Mouse (Mus musculus) kidney, postnatal 0 days (tissue): ENCODE measurements around the gene Nefh. TPM values are rescaled to one million over a fixed set of nuclear protein-coding genes. Genes with fewer than 3 reads are reported as not detected.
A peak's percentile ranks its signal among the peaks of the same experiment; 100 is the strongest.

ENCODE experiments used
- ATAC-seq: fragments of 200-750 bp; cut with Nextera tagmentation; replicated peaks from 2 replicates; pipeline ENCODE4 v1.8.0; 2017; ENCODE audit warnings: low read depth, moderate number of reproducible peaks, moderate TSS enrichment, moderate library complexity; ENCODE audit not compliant: low FRiP score
- DNase-seq: peaks from one replicate; pipeline ENCODE4 v3.0.0-alpha.2; 2016; ENCODE audit warnings: low spot score
- H3K27ac ChIP-seq: fragments of 300-500 bp; sonication (generic); 2 replicates; pipeline ENCODE4 v1.5.1; 2014; ENCODE audit warnings: mild to moderate bottlenecking
- H3K27me3 ChIP-seq: fragments of 300-500 bp; sonication (generic); 2 replicates; pipeline ENCODE4 v1.6.1; 2014; ENCODE audit warnings: low read length, mixed read lengths; ENCODE audit not compliant: insufficient read depth
- H3K36me3 ChIP-seq: fragments of 300-500 bp; sonication (generic); 2 replicates; pipeline ENCODE4 v1.6.1; 2014; ENCODE audit warnings: low read length, mixed read lengths; ENCODE audit not compliant: insufficient read depth
- H3K4me1 ChIP-seq: fragments of 300-500 bp; sonication (generic); replicated peaks from 2 replicates; pipeline ENCODE4 v1.6.1; 2014; ENCODE audit warnings: antibody characterized with exemption, low read length, mixed read lengths; ENCODE audit not compliant: insufficient read depth
- H3K4me2 ChIP-seq: fragments of 300-500 bp; sonication (generic); 2 replicates; pipeline ENCODE4 v1.6.1; 2014; ENCODE audit warnings: mild to moderate bottlenecking, low read length, moderate library complexity, mixed read lengths
- H3K4me3 ChIP-seq: fragments of 300-500 bp; sonication (generic); replicated peaks from 2 replicates; pipeline ENCODE4 v1.5.1; 2014; ENCODE audit warnings: low read depth, low read length
- H3K9ac ChIP-seq: fragments of 300-500 bp; sonication (generic); 2 replicates; pipeline ENCODE4 v1.6.1; 2014; ENCODE audit warnings: low read depth, low read length
- H3K9me3 ChIP-seq: fragments of 300-500 bp; sonication (generic); replicated peaks from 2 replicates; pipeline ENCODE4 v1.6.1; 2016; ENCODE audit warnings: low read length, inconsistent platforms, mixed read lengths
- CTCF ChIP-seq: IDR thresholded peaks from 2 replicates; pipeline ENCODE4 v1.5.1; 2016; ENCODE audit warnings: antibody characterized with exemption, low read depth, mild to moderate bottlenecking, moderate library complexity
- WGBS: fragments of 180-500 bp; shearing (Covaris S2); extraction: QIAGEN DNeasy Blood & Tissue Kit; methylation state at CpG from one replicate; pipeline ENCODE4 v1.1.7; 2014; 5-methylcytosine and 5-hydroxymethylcytosine counted together
- polyA plus RNA-seq: library from polyadenylated mRNA; unstranded; fragments of >200 nt; fragmentation: Nextera tagmentation; extraction: Ambion mirVana; gene quantifications from 2 replicates; pipeline ENCODE4 v1.2.1, GENCODE M21; 2015

Nefh gene
- polyA plus RNA-seq, 1 experiment from 2014 or later = 0.11 TPM

DNA sequence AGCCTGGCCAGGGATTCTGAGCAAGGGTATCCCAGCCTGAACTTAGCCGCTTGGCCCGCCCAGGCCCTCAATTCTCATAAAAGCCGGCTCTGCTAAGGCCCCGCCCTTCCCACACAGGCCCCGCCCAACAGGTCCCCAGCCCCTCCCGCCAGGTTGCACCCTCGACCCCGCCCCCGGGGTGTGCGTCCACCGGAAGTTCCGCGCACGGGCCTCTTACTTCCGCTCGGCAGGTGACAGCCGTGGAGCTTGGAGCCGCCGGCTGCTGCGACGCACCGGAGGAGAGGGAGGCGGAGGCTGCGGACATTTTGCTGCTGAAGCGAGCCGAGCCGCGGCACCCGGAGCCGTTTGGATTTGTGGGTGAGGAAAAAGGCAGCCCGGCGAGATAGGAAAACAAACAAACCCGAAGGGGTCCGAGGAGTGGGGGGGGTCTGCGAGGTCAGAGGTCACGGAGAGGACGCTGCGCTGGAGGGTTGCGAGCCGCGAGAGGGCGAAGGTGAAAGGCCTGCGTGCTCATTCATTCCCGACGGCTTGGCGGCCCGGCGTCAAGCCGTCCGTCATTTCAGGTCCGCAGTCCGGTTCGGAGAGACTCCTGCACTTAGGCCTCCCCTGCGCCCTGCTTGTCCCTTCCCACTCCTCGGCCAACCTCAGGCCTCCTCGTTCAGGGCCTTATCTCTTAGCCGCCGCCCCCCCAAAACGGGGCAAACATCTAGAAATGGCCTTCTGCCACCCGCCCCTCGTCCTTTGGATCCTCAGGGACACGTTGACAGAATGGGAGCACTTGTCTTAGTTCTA is 39.0 kb upstream of the Nefh start, which contains the start of gene Ap1b1:
Ap1b1 (plus strand) TSS at position 130 of the 792 bp plus-strand sequence.
- peaks cover 2% of the 10 kb centered on the region; the same call in 1 of the 2 replicates for H3K36me3 ChIP-seq
- no peaks in the 10 kb centered on the region for H3K27me3 ChIP-seq
- DNase-seq (peak; percentile 93), ATAC-seq (peak; percentile 93)
- no peak for TF ChIP-seq CTCF
- H3K4me3 ChIP-seq = peak within 1 kb of the TSS; percentile 66
- peak within 1 kb of the TSS; percentile 83 for H3K4me2 ChIP-seq
- H3K9me3 ChIP-seq = no peaks in the 10 kb centered on the region
- H3K9ac ChIP-seq = peak within 1 kb of the TSS; percentile 72
- peak within 1 kb of the TSS; percentile 62 for H3K27ac ChIP-seq
- 1% methylated on average over 62 of the region's 62 CpGs for WGBS
- H3K4me1 ChIP-seq = peaks cover 8% of the 10 kb centered on the region

DNA sequence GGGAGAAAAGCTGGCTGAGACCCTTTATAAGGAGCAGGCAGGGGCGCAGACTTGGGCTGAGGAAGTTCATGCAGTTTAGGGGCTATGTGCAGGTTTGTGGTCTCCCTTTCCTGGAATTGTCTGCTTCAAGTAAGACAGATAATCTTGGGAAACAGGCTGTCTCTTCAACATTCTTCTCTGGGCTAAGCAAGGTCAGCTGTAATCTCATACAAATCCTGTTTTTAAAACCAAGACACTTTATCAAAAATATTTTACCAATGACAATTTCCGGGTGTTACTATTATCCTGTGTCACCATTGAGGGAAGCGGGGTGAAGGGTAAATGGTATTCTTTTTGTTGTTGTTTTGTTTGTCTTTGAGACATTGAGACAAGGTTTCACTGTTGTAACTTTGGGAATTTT is 36.9 kb upstream of the Nefh start:
- H3K9ac ChIP-seq = no peak overlapping the region
- no peak for TF ChIP-seq CTCF
- peaks cover 2% of the 10 kb centered on the region; the same call in 1 of the 2 replicates for H3K36me3 ChIP-seq
- no peak overlapping the region for H3K4me2 ChIP-seq
- peaks cover 8% of the 10 kb centered on the region for H3K4me1 ChIP-seq
- no peak overlapping the region for H3K27ac ChIP-seq
- H3K4me3 ChIP-seq = no peak overlapping the region
- ATAC-seq = no peak
- peak; percentile 14 for DNase-seq
- no peaks in the 10 kb centered on the region for H3K9me3 ChIP-seq
- 73% methylated on average over 3 of the region's 3 CpGs for WGBS
- no peaks in the 10 kb centered on the region for H3K27me3 ChIP-seq

DNA sequence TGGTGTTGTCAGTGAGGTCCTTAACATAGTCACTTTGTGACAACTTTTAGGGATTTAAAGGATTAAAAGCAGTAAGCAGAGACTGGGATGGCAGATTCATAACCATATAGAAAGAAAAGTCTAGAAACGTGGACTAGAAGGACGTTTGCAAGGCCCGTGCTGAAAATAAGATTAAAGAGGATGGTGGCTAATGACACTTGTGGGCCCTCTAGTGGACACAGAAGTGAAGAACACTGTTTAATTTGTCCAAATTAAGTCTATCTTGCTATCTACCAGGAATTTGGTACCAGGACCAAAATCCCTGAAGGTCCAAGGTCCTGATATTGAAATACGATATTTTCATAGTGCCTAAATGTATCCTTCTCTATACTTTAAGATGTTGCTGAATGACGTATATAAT is 36.4 kb upstream of the Nefh start:
- Histone ChIP-seq H3K9ac (no peak overlapping the region), H3K4me1 (peaks cover 8% of the 10 kb centered on the region), H3K4me3 (no peak overlapping the region), H3K27me3 (no peaks in the 10 kb centered on the region), H3K4me2 (no peak overlapping the region), H3K27ac (no peak overlapping the region), H3K36me3 (peaks cover 2% of the 10 kb centered on the region; the same call in 1 of the 2 replicates), H3K9me3 (no peaks in the 10 kb centered on the region)
- WGBS = 4% methylated on average over 5 of the region's 5 CpGs
- peak; percentile 81 for TF ChIP-seq CTCF
- peak; percentile 82 for DNase-seq
- ATAC-seq = no peak

DNA sequence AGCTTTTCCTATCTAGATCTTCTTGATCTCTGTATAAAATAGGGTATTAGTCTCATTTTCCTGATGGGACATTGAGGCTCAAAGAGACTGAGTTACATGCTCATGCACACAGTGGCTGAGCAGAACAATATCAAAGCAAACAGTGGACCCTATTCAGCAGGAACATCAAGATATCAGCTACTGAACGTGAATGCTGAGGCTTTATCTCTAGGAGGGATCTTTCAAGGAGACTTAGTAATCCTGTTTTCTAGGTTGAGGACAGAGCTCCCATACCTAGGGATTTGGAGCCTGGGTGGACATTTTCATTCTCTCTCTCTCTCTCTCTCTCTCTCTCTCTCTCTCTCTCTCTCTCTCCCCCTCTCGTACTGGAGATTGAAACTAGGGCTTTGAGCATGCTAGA is 35.7 kb upstream of the Nefh start:
- DNase-seq (no peak), ATAC-seq (no peak)
- WGBS = 67% methylated on average over 2 of the region's 2 CpGs
- Histone ChIP-seq H3K36me3 (no peaks in the 10 kb centered on the region), H3K4me2 (no peak overlapping the region), H3K9ac (no peak overlapping the region), H3K27ac (no peak overlapping the region), H3K27me3 (no peaks in the 10 kb centered on the region), H3K4me1 (peaks cover 8% of the 10 kb centered on the region), H3K9me3 (no peaks in the 10 kb centered on the region), H3K4me3 (no peak overlapping the region)
- TF ChIP-seq CTCF = no peak

DNA sequence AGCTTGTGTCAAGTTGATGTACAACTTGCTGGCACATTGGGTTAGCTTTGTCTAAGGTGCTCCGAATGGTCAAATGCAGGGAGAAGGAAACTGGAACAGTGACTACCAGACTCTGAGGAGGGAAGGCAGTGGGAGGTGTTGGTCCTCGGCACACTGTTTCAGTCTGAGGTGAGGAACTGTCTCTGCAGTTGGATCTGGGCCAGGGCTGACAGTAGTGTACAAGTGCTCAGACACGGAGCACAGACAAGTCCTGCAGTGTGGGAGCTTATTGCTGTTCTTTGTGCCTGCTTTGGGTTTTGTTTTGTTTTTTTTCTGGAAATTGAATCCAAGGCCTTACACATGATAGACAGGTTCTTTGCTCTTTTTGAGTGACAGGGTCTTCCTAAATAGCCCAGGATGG is 35.1 kb upstream of the Nefh start:
- peaks cover 8% of the 10 kb centered on the region for H3K4me1 ChIP-seq
- H3K27me3 ChIP-seq = no peaks in the 10 kb centered on the region
- no peaks in the 10 kb centered on the region for H3K9me3 ChIP-seq
- H3K36me3 ChIP-seq = no peaks in the 10 kb centered on the region
- WGBS = 37% methylated on average over 3 of the region's 3 CpGs
- no peak for ATAC-seq
- no peak for DNase-seq
- H3K9ac ChIP-seq = no peak overlapping the region
- no peak overlapping the region for H3K27ac ChIP-seq
- H3K4me3 ChIP-seq = no peak overlapping the region
- no peak overlapping the region for H3K4me2 ChIP-seq
- TF ChIP-seq CTCF = no peak

DNA sequence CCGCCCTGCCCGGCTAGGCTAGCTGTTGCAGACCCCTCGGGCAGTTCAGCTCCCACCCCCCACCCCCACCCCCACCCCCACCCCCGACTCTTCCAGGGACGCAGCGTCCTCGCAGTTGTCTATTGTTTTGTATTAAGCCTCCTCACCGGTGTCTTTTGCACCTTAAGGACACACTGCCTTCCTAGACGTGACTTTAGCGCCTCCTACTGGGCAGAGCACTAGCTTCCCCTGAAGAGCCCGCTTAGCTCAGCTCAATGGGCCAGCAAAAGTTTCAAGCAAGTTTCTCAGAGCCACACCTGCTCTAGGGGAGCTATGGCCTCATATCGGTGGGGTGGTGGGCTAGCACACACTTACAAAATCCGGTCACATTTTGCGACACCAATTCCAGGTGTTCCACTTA is 27.8 kb upstream of the Nefh start:
- H3K27ac ChIP-seq = no peak overlapping the region

More for the DNA sequence above, 27.8 kb upstream of the Nefh start:
- DNase-seq = peak; percentile 89
- Histone ChIP-seq H3K27me3 (no peaks in the 10 kb centered on the region), H3K4me1 (no peaks in the 10 kb centered on the region), H3K4me2 (no peak overlapping the region), H3K9me3 (no peaks in the 10 kb centered on the region), H3K4me3 (no peak overlapping the region), H3K36me3 (no peaks in the 10 kb centered on the region), H3K9ac (no peak overlapping the region)
- TF ChIP-seq CTCF = peak; percentile 86
- 0 out of 2 replicates have a peak, but pooled peaks have one; percentile 41 for ATAC-seq
- 9% methylated on average over 14 of the region's 14 CpGs for WGBS
